Mouse (Mus musculus): Measurements from ENCODE around the gene Trio. TPM values are rescaled to one million over a fixed set of nuclear protein-coding genes. Genes with fewer than 3 reads are reported as not detected.

Trio gene
- polyA plus RNA-seq, 1 experiment: 23.8 TPM

- Histone ChIP-seq H3K27ac (ENCODE audit: insufficient read depth, low read length) (no peak overlapping the region), H3K27me3 (ENCODE audit: control insufficient read depth, insufficient read depth, low read length) (no peaks in the 10 kb centered on the region), H3K36me3 (ENCODE audit: control insufficient read depth, insufficient read depth, low read length) (peaks cover 3% of the 10 kb centered on the region; the same call in 1 of the 2 replicates), H3K4me1 (ENCODE audit: control insufficient read depth, insufficient read depth, insufficient read length) (no peaks in the 10 kb centered on the region), H3K4me3 (ENCODE audit: extremely low read depth, insufficient read depth, insufficient read length) (no peak overlapping the region)
- WGBS: 85% methylated on average over 6 of the region's 6 CpGs
- TF ChIP-seq POLR2A (IDR thresholded peaks at IDR 0.05; ENCODE audit: low read depth, low read length): no peak
- TF ChIP-seq CTCF (IDR thresholded peaks at IDR 0.05; ENCODE audit: extremely low read depth, insufficient read depth, insufficient read length, insufficient replicate concordance): no peak
- no peak for DNase-seq (ENCODE audit: low read depth in 1 of 2, low spot score in 2 of 2)
Observed at GRCm38 (mm10) chr15:27814677-27815391, 210.8 kb downstream of the Trio start.

GRCm38 (mm10) chr15:27810793-27811488 is 214.7 kb downstream of the Trio start:
- Histone ChIP-seq H3K4me3 (ENCODE audit: extremely low read depth, insufficient read depth, insufficient read length) (no peak overlapping the region), H3K4me1 (ENCODE audit: control insufficient read depth, insufficient read depth, insufficient read length) (no peaks in the 10 kb centered on the region), H3K36me3 (ENCODE audit: control insufficient read depth, insufficient read depth, low read length) (peaks cover 3% of the 10 kb centered on the region; the same call in 1 of the 2 replicates), H3K27me3 (ENCODE audit: control insufficient read depth, insufficient read depth, low read length) (no peaks in the 10 kb centered on the region), H3K27ac (ENCODE audit: insufficient read depth, low read length) (no peak overlapping the region)
- no peak for TF ChIP-seq POLR2A (IDR thresholded peaks at IDR 0.05; ENCODE audit: low read depth, low read length)
- no peak for TF ChIP-seq CTCF (IDR thresholded peaks at IDR 0.05; ENCODE audit: extremely low read depth, insufficient read depth, insufficient read length, insufficient replicate concordance)
- WGBS: 89% methylated on average over 12 of the region's 12 CpGs
- no peak for DNase-seq (ENCODE audit: low read depth in 1 of 2, low spot score in 2 of 2)

GRCm38 (mm10) chr15:27810262-27810661 is 215.4 kb downstream of the Trio start:
- Histone ChIP-seq H3K27ac (ENCODE audit: insufficient read depth, low read length) (no peak overlapping the region), H3K4me1 (ENCODE audit: control insufficient read depth, insufficient read depth, insufficient read length) (no peaks in the 10 kb centered on the region), H3K27me3 (ENCODE audit: control insufficient read depth, insufficient read depth, low read length) (no peaks in the 10 kb centered on the region), H3K4me3 (ENCODE audit: extremely low read depth, insufficient read depth, insufficient read length) (no peak overlapping the region), H3K36me3 (ENCODE audit: control insufficient read depth, insufficient read depth, low read length) (peaks cover 3% of the 10 kb centered on the region; the same call in 1 of the 2 replicates)
- TF ChIP-seq CTCF (IDR thresholded peaks at IDR 0.05; ENCODE audit: extremely low read depth, insufficient read depth, insufficient read length, insufficient replicate concordance) (no peak), POLR2A (IDR thresholded peaks at IDR 0.05; ENCODE audit: low read depth, low read length) (no peak)
- 79% methylated on average over 7 of the region's 7 CpGs for WGBS
- DNase-seq (ENCODE audit: low read depth in 1 of 2, low spot score in 2 of 2): no peak

- 78% methylated on average over 5 of the region's 5 CpGs for WGBS
- no peak for DNase-seq (ENCODE audit: low read depth in 1 of 2, low spot score in 2 of 2)
- Histone ChIP-seq H3K4me3 (ENCODE audit: extremely low read depth, insufficient read depth, insufficient read length) (no peak overlapping the region), H3K27me3 (ENCODE audit: control insufficient read depth, insufficient read depth, low read length) (no peaks in the 10 kb centered on the region), H3K27ac (ENCODE audit: insufficient read depth, low read length) (no peak overlapping the region), H3K36me3 (ENCODE audit: control insufficient read depth, insufficient read depth, low read length) (peaks cover 4% of the 10 kb centered on the region; the same call in 1 of the 2 replicates), H3K4me1 (ENCODE audit: control insufficient read depth, insufficient read depth, insufficient read length) (no peaks in the 10 kb centered on the region)
- no peak for TF ChIP-seq CTCF (IDR thresholded peaks at IDR 0.05; ENCODE audit: extremely low read depth, insufficient read depth, insufficient read length, insufficient replicate concordance)
- no peak for TF ChIP-seq POLR2A (IDR thresholded peaks at IDR 0.05; ENCODE audit: low read depth, low read length)
Observed at GRCm38 (mm10) chr15:27808596-27809276, 216.9 kb downstream of the Trio start.

GRCm38 (mm10) chr15:27806219-27806618 is 219.4 kb downstream of the Trio start:
- TF ChIP-seq CTCF (IDR thresholded peaks at IDR 0.05; ENCODE audit: extremely low read depth, insufficient read depth, insufficient read length, insufficient replicate concordance) (no peak), POLR2A (IDR thresholded peaks at IDR 0.05; ENCODE audit: low read depth, low read length) (no peak)

GRCm38 (mm10) chr15:27805654-27806053 is 220.0 kb downstream of the Trio start:
- Histone ChIP-seq H3K4me1 (ENCODE audit: control insufficient read depth, insufficient read depth, insufficient read length) (no peaks in the 10 kb centered on the region), H3K27ac (ENCODE audit: insufficient read depth, low read length) (no peak overlapping the region), H3K4me3 (ENCODE audit: extremely low read depth, insufficient read depth, insufficient read length) (no peak overlapping the region), H3K27me3 (ENCODE audit: control insufficient read depth, insufficient read depth, low read length) (no peaks in the 10 kb centered on the region), H3K36me3 (ENCODE audit: control insufficient read depth, insufficient read depth, low read length) (0 out of 2 replicates have a peak, but pooled peaks cover 3% of the 10 kb centered on the region)
- 92% methylated on average over 16 of the region's 16 CpGs for WGBS
- DNase-seq (ENCODE audit: low read depth in 1 of 2, low spot score in 2 of 2): no peak
- no peak for TF ChIP-seq CTCF (IDR thresholded peaks at IDR 0.05; ENCODE audit: extremely low read depth, insufficient read depth, insufficient read length, insufficient replicate concordance)
- no peak for TF ChIP-seq POLR2A (IDR thresholded peaks at IDR 0.05; ENCODE audit: low read depth, low read length)

More at GRCm38 (mm10) chr15:27806219-27806618, 219.4 kb downstream of the Trio start:
- no peak for DNase-seq (ENCODE audit: low read depth in 1 of 2, low spot score in 2 of 2)
- Histone ChIP-seq H3K4me3 (ENCODE audit: extremely low read depth, insufficient read depth, insufficient read length) (no peak overlapping the region), H3K36me3 (ENCODE audit: control insufficient read depth, insufficient read depth, low read length) (0 out of 2 replicates have a peak, but pooled peaks cover 3% of the 10 kb centered on the region), H3K4me1 (ENCODE audit: control insufficient read depth, insufficient read depth, insufficient read length) (no peaks in the 10 kb centered on the region), H3K27ac (ENCODE audit: insufficient read depth, low read length) (no peak overlapping the region), H3K27me3 (ENCODE audit: control insufficient read depth, insufficient read depth, low read length) (no peaks in the 10 kb centered on the region)
- WGBS: 92% methylated on average over 10 of the region's 10 CpGs
